Comparison of ENCODE assay signal across 19 mouse cellular contexts in genomic region chr5:105683912-105684350, GRCm38 (mm10). TPM values are rescaled to one million over a fixed set of nuclear protein-coding genes. Genes with fewer than 3 reads are reported as not detected.
DNase-seq lines count a peak whose midpoint lies in the region; ATAC-seq and TF ChIP-seq lines count a peak whose summit lies in the region.
"Had no signal": no experiment of that assay in that cellular context is flagged by ENCODE, and none has a peak within 500 bp of the region (broad histone marks: within the 10 kb centered on the region; RNA-seq: fewer than 3 reads in every experiment).

No protein-coding gene starts in this region.

- TF ChIP-seq RAD21 in CH12.LX (IDR thresholded peaks at IDR 0.05; ENCODE audit: low read depth, low read length): no peak

- dilution Hi-C loops in CH12.LX (cut with MboI; ENCODE audit: extremely low pct_ligation_motif_present, extremely low pct_unique_long_range_greater_than_20kb, low sequenced_read_pairs): no loop called here

- peak; percentile 90 for DNase-seq in heart, adult 11 months
- no peak for DNase-seq in heart, adult 9 months (ENCODE audit: low spot score in 2 of 2)
- DNase-seq in CH12.LX (ENCODE audit: extremely low read depth): peak; percentile 87
- no peak for DNase-seq in heart, postnatal 4 days
- no peak for DNase-seq in testis, postnatal 10 days (ENCODE audit: low spot score)
- DNase-seq in cerebellum, postnatal 10 days: no peak
- DNase-seq: adrenal gland, postnatal 25 days; cerebellum, adult 11-12 months; heart, adult 2 months; layer of hippocampus, adult 9-11 months; left cerebral cortex, postnatal 4 days; lung, postnatal 10 days; thymus, postnatal 25 days had no signal

- H3K36me3 ChIP-seq in CH12.LX (replicated peaks in 1 of 2; ENCODE audit: control insufficient read depth in 1 of 2, insufficient read depth in 1 of 2, low read length in 1 of 2): no peaks in the 10 kb centered on the region
- H3K36me3 ChIP-seq: embryonic facial prominence, embryonic 12.5 days; forebrain, embryonic 15.5 days; kidney, embryonic 15.5 days had no signal

- in situ Hi-C loops in CH12.LX (cut with MboI; ENCODE audit: low pct_ligation_motif_present, low pct_unique_long_range_greater_than_20kb, low sequenced_read_pairs): loop anchor here (10.0 kb wide), 1 partner anchor 279 kb away; no protein-coding TSS in a partner anchor

- no peak for TF ChIP-seq POLR2A in CH12.LX (IDR thresholded peaks at IDR 0.05; ENCODE audit: low read depth, low read length)

- H3K27ac ChIP-seq in CH12.LX (ENCODE audit: insufficient read depth, low read depth): peak overlapping the region; percentile 71
- H3K27ac ChIP-seq: embryonic facial prominence, embryonic 12.5 days; forebrain, embryonic 15.5 days; heart, adult 2 months; kidney, embryonic 15.5 days had no signal

- TF ChIP-seq CTCF in CH12.LX (conservative IDR thresholded peaks at IDR 0.05 in 1 of 2, IDR thresholded peaks at IDR 0.05 in 1 of 2; ENCODE audit: low read depth in 2 of 2, low read length in 2 of 2): no peak

- TF ChIP-seq EP300 in CH12.LX (IDR thresholded peaks at IDR 0.05; ENCODE audit: low read length): no peak; the same call in 1 of the 2 replicates

- H3K9me3 ChIP-seq in CH12.LX (replicated peaks; ENCODE audit: low read length): no peaks in the 10 kb centered on the region
- H3K9me3 ChIP-seq: embryonic facial prominence, embryonic 12.5 days; forebrain, embryonic 15.5 days; kidney, embryonic 15.5 days had no signal

- H3K27me3 ChIP-seq in CH12.LX (replicated peaks): no peaks in the 10 kb centered on the region
- H3K27me3 ChIP-seq: embryonic facial prominence, embryonic 12.5 days; forebrain, embryonic 15.5 days; kidney, embryonic 15.5 days; Patski had no signal

- H3K9ac ChIP-seq in CH12.LX (ENCODE audit: insufficient read depth, low read depth): no peak overlapping the region
- H3K9ac ChIP-seq: embryonic facial prominence, embryonic 12.5 days; forebrain, embryonic 15.5 days; kidney, embryonic 15.5 days had no signal

- H3K4me1 ChIP-seq in CH12.LX (ENCODE audit: control insufficient read depth in 1 of 2, insufficient read depth in 2 of 2): peaks cover 35 to 70% of the 10 kb centered on the region in 2 experiments

- 0 out of 2 replicates have a peak overlapping the region, but pooled peaks have one; percentile 23 for H3K4me2 ChIP-seq in CH12.LX (ENCODE audit: insufficient read depth, low read depth, poor library complexity, severe bottlenecking)
- H3K4me2 ChIP-seq: embryonic facial prominence, embryonic 12.5 days; forebrain, embryonic 15.5 days; kidney, embryonic 15.5 days had no signal

- peak; percentile 61 for ATAC-seq in granulocyte monocyte progenitor cell, adult 5-6 weeks (replicated peaks; ENCODE audit: poor library complexity, severe bottlenecking)
- peak; percentile 47 for ATAC-seq in megakaryocyte progenitor cell, adult 5-6 weeks (replicated peaks; ENCODE audit: poor library complexity)
- ATAC-seq: Patski had no signal

- no peak overlapping the region for H3K4me3 ChIP-seq in CH12.LX (replicated peaks in 1 of 3; ENCODE audit: low read depth in 2 of 3, low read length in 2 of 3, poor library complexity in 1 of 3)
- H3K4me3 ChIP-seq: embryonic facial prominence, embryonic 12.5 days; forebrain, embryonic 15.5 days; heart, adult 2 months; kidney, embryonic 15.5 days had no signal

- H3K79me2 ChIP-seq in CH12.LX (replicated peaks; ENCODE audit: control insufficient read depth, extremely low read depth, insufficient read depth, poor library complexity, severe bottlenecking): no peaks in the 10 kb centered on the region

TF ChIP-seq in CH12.LX, 34 proteins besides CTCF, POLR2A, EP300 and RAD21:
- TF ChIP-seq BHLHE40 (IDR thresholded peaks at IDR 0.05; ENCODE audit: low read depth, low read length) (peak; percentile 65), ZKSCAN1 (IDR thresholded peaks at IDR 0.05; ENCODE audit: borderline replicate concordance, low read depth, low read length) (no peak), ZNF384 (IDR thresholded peaks at IDR 0.05; ENCODE audit: low read depth, low read length) (0 out of 2 replicates have a peak, but pooled peaks have one; percentile 11), RCOR1 (conservative IDR thresholded peaks at IDR 0.05; ENCODE audit: low read depth, low read length) (no peak), MXI1 (IDR thresholded peaks at IDR 0.05; ENCODE audit: low read depth, low read length) (0 out of 2 replicates have a peak, but pooled peaks have one; percentile 61), ELF1 (IDR thresholded peaks at IDR 0.05; ENCODE audit: low read depth, low read length) (peak; percentile 32; the same call in 1 of the 2 replicates), MAZ (IDR thresholded peaks at IDR 0.05; ENCODE audit: low read depth, low read length) (peak; percentile 65), KAT2A (IDR thresholded peaks at IDR 0.05; ENCODE audit: insufficient replicate concordance, low read length) (0 out of 2 replicates have a peak, but pooled peaks have one; percentile 32), ETS1 (conservative IDR thresholded peaks at IDR 0.05; ENCODE audit: low read depth, low read length) (peak; percentile 92), SIN3A (IDR thresholded peaks at IDR 0.05; ENCODE audit: low read length) (0 out of 2 replicates have a peak, but pooled peaks have one; percentile 51), MEF2A (IDR thresholded peaks at IDR 0.05; ENCODE audit: borderline replicate concordance, low read depth, low read length) (0 out of 2 replicates have a peak, but pooled peaks have one; percentile 49), CHD2 (IDR thresholded peaks at IDR 0.05; ENCODE audit: low read length) (peak; percentile 70; the same call in 1 of the 2 replicates), IRF4 (IDR thresholded peaks at IDR 0.05; ENCODE audit: low read depth, low read length) (0 out of 2 replicates have a peak, but pooled peaks have one; percentile 26), TCF12 (IDR thresholded peaks at IDR 0.05; ENCODE audit: low read depth, low read length) (peak; percentile 63; the same call in 1 of the 2 replicates), USF1 (IDR thresholded peaks at IDR 0.05; ENCODE audit: low read depth, low read length) (no peak)

RNA-seq across cellular contexts. Expression of gene Lrrc8d, which starts 15.8 kb away (rescaled TPM):
- total RNA-seq in CH12.LX (2012; rRNA removed) (15.9 and 16.6 TPM in 2 replicates), CH12.LX (2014; rRNA removed) (5.2 and 7.0 TPM in 2 replicates)
- polyA plus RNA-seq in CH12.LX (2012; ENCODE audit: insufficient read length, low read depth): 26.1 and 29.2 TPM in 2 replicates
- total RNA-seq in granulocyte monocyte progenitor cell, adult 5-6 weeks (2014; fragmentation: Nextera tagmentation): 44.6 and 45.0 TPM in 2 replicates
- 15.5 and 15.7 TPM in 2 replicates for total RNA-seq in granulocyte monocyte progenitor cell, adult 5-6 weeks (2017)
- total RNA-seq in megakaryocyte progenitor cell, adult 5-6 weeks (2015): 40.7 and 44.9 TPM in 2 replicates
- 14.2 and 15.6 TPM in 2 replicates for total RNA-seq in megakaryocyte progenitor cell, adult 5-6 weeks (2017)
- 10 to 100 TPM; 21.2 to 23.6 TPM for total RNA-seq in heart, postnatal 4 days (2021)

Comparison
In these comparisons a context has a peak if more than half of its experiments do, and no peak if none do; other contexts are left out.
1. DNase-seq: peak in heart, adult 11 months (single experiment) and CH12.LX (single experiment); none in heart, adult 9 months (0 of 2), heart, postnatal 4 days (single experiment), testis, postnatal 10 days (single experiment) and cerebellum, postnatal 10 days (0 of 2).